Comparison of ENCODE assay signal across 8 mouse cellular contexts in the genomic region with DNA sequence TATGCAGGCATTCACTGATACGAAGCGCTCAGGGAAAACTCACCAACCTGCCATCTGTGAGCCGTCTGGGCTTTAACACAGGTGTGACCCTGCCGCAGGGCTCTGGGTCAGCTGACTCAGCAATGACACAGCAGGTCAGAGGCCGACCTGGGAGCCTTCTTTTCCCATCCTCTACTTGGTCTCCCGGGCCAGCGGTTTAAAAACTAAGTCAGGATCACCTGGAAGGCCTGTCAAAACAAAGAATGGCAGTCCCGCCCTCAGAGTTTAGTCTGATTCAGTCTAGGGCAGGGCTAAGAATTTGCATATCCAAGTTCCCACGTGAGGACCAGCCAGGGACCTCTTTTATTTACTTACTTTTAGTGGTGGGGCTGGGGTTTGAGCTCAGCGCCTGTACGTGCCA. TPM values are rescaled to one million over a fixed set of nuclear protein-coding genes. Genes with fewer than 3 reads are reported as not detected.
DNase-seq lines count a peak whose midpoint lies in the region; ATAC-seq and TF ChIP-seq lines count a peak whose summit lies in the region.

No protein-coding gene starts in this region.

- H3K36me3 ChIP-seq in heart, embryonic 13.5 days: no peaks in the 10 kb centered on the region
- H3K36me3 ChIP-seq in intestine, embryonic 14.5 days (ENCODE audit: control insufficient read depth, insufficient read depth, low read length): no peaks in the 10 kb centered on the region
- no peaks in the 10 kb centered on the region for H3K36me3 ChIP-seq in liver, embryonic 12.5 days

- 20% methylated on average over 11 of the region's 11 CpGs for WGBS in heart, embryonic 13.5 days
- WGBS in intestine, embryonic 14.5 days: 11% methylated on average over 11 of the region's 11 CpGs
- WGBS in liver, embryonic 12.5 days (ENCODE audit: insufficient replicate concordance): 6% methylated on average over 11 of the region's 11 CpGs
- WGBS in cerebellum, adult 2 months: 61% methylated on average over 11 of the region's 11 CpGs

- no peak for ATAC-seq in heart, embryonic 13.5 days (ENCODE audit: extremely low read depth, insufficient number of reproducible peaks, low FRiP score, low TSS enrichment)
- no peak for ATAC-seq in intestine, embryonic 14.5 days (replicated peaks; ENCODE audit: low FRiP score, low TSS enrichment, low read depth)
- ATAC-seq in liver, embryonic 12.5 days: no peak
- ATAC-seq in frontal cortex, adult (ENCODE audit: low TSS enrichment): no peak

- DNase-seq in heart, postnatal 25 days (ENCODE audit: low spot score): no peak
- DNase-seq in B cell, adult 2 months: peak; percentile 56
- no peak for DNase-seq in intestine, embryonic 14.5 days (ENCODE audit: low spot score)
- no peak for DNase-seq in cerebellum, adult 2 months
- DNase-seq in adrenal gland, postnatal 10 days: no peak

- no peak overlapping the region for H3K4me3 ChIP-seq in heart, embryonic 13.5 days
- no peak overlapping the region for H3K4me3 ChIP-seq in intestine, embryonic 14.5 days (ENCODE audit: low read depth, low read length)
- peak overlapping the region; percentile 38; the same call in 1 of the 2 replicates for H3K4me3 ChIP-seq in liver, embryonic 12.5 days
- H3K4me3 ChIP-seq in cerebellum, adult 2 months (replicated peaks; ENCODE audit: insufficient read depth, low read depth, low read length): no peak overlapping the region

- peaks cover 99% of the 10 kb centered on the region for H3K4me1 ChIP-seq in heart, embryonic 13.5 days
- peaks cover 39% of the 10 kb centered on the region for H3K4me1 ChIP-seq in intestine, embryonic 14.5 days (replicated peaks; ENCODE audit: control insufficient read depth, insufficient read depth, low read length)
- peaks cover 27% of the 10 kb centered on the region for H3K4me1 ChIP-seq in liver, embryonic 12.5 days
- peaks cover 3% of the 10 kb centered on the region; the same call in 1 of the 2 replicates for H3K4me1 ChIP-seq in cerebellum, adult 2 months (ENCODE audit: control insufficient read depth, insufficient read depth, low read length)

- no peak overlapping the region for H3K27ac ChIP-seq in heart, embryonic 13.5 days (replicated peaks)
- no peak overlapping the region for H3K27ac ChIP-seq in intestine, embryonic 14.5 days (ENCODE audit: low read depth)
- H3K27ac ChIP-seq in liver, embryonic 12.5 days: no peak overlapping the region
- no peak overlapping the region for H3K27ac ChIP-seq in cerebellum, adult 2 months (ENCODE audit: insufficient read depth, low read length)

- peaks cover 45% of the 10 kb centered on the region for H3K27me3 ChIP-seq in heart, embryonic 13.5 days (replicated peaks)
- peaks cover 40% of the 10 kb centered on the region for H3K27me3 ChIP-seq in intestine, embryonic 14.5 days (replicated peaks; ENCODE audit: control insufficient read depth, insufficient read depth, low read length)
- H3K27me3 ChIP-seq in liver, embryonic 12.5 days (replicated peaks): peaks cover 94% of the 10 kb centered on the region
- peaks cover 3% of the 10 kb centered on the region; the same call in 1 of the 2 replicates for H3K27me3 ChIP-seq in cerebellum, adult 2 months (ENCODE audit: control insufficient read depth, insufficient read depth, low read length)

- no peak for TF ChIP-seq CTCF in cerebellum, adult 2 months (IDR thresholded peaks at IDR 0.05; ENCODE audit: borderline replicate concordance, insufficient read depth, low read depth, low read length)

- no peak for TF ChIP-seq POLR2A in cerebellum, adult 2 months (IDR thresholded peaks at IDR 0.05; ENCODE audit: borderline replicate concordance, insufficient read depth, low read length)

- no peaks in the 10 kb centered on the region for H3K9me3 ChIP-seq in heart, embryonic 13.5 days
- H3K9me3 ChIP-seq in intestine, embryonic 14.5 days (ENCODE audit: control insufficient read depth, low read length): no peaks in the 10 kb centered on the region
- H3K9me3 ChIP-seq in liver, embryonic 12.5 days (replicated peaks): no peaks in the 10 kb centered on the region

- peak overlapping the region; percentile 70 for H3K4me2 ChIP-seq in heart, embryonic 13.5 days
- H3K4me2 ChIP-seq in intestine, embryonic 14.5 days (ENCODE audit: low read length): peak overlapping the region; percentile 60
- H3K4me2 ChIP-seq in liver, embryonic 12.5 days: peak overlapping the region; percentile 57; the same call in 1 of the 2 replicates

- intact Hi-C loops in heart, postnatal 25 days (cut with DNase I): no loop called here

- peak overlapping the region; percentile 77; the same call in 1 of the 2 replicates for H3K9ac ChIP-seq in heart, embryonic 13.5 days
- H3K9ac ChIP-seq in intestine, embryonic 14.5 days (ENCODE audit: low read length): no peak overlapping the region
- no peak overlapping the region for H3K9ac ChIP-seq in liver, embryonic 12.5 days

RNA-seq across cellular contexts. Expression of a gene that starts 4.2 kb away (rescaled TPM):
- 4.4 and 4.8 TPM in 2 replicates for polyA plus RNA-seq in heart, embryonic 13.5 days (2015; fragmentation: Nextera tagmentation; extraction: Ambion mirVana)
- under 1 TPM in 1 of 2 experiments, not detected in 1; 0.11 TPM for total RNA-seq in heart, postnatal 25 days (2021)
- polyA plus RNA-seq in intestine, embryonic 14.5 days (2014; fragmentation: Nextera tagmentation; extraction: Ambion mirVana): 7.1 and 9.2 TPM in 2 replicates
- 1.0 and 1.1 TPM in 2 replicates for polyA plus RNA-seq in liver, embryonic 12.5 days (2016; fragmentation: Nextera tagmentation; extraction: Ambion mirVana)
- 0.25 and 0.29 TPM in 2 replicates for polyA plus RNA-seq in cerebellum, adult 2 months (2012; rRNA removed)
- under 1 TPM; 0.33 TPM for total RNA-seq in adrenal gland, postnatal 10 days (2021)

Comparison
In these comparisons a context has a peak if more than half of its experiments do, and no peak if none do; other contexts are left out.
1. DNase-seq: peak in B cell, adult 2 months (2 of 2); none in heart, postnatal 25 days (single experiment), intestine, embryonic 14.5 days (single experiment), cerebellum, adult 2 months (0 of 2) and adrenal gland, postnatal 10 days (single experiment).
2. Peak in every context shown above with its lines, with median percentiles within 50 percentile points of each other: H3K4me2 ChIP-seq.